Mouse (Mus musculus) limb, embryonic 10.5 days (tissue): Measurements from ENCODE around the gene Gadd45b. TPM values are rescaled to one million over a fixed set of nuclear protein-coding genes. Genes with fewer than 3 reads are reported as not detected.

ENCODE experiments used
- DNase-seq: peaks from one replicate; pipeline ENCODE4 v3.0.0-alpha.2; 2017; ENCODE audit warnings: low spot score
- H3K27ac ChIP-seq: fragments of 300-500 bp; sonication (generic); 2 replicates; pipeline ENCODE4 v1.5.1; 2016; ENCODE audit warnings: mild to moderate bottlenecking
- H3K27me3 ChIP-seq: fragments of 300-500 bp; sonication (generic); 2 replicates; pipeline ENCODE4 v1.6.1; 2016; ENCODE audit warnings: low read depth, mild to moderate bottlenecking; ENCODE audit not compliant: poor library complexity, severe bottlenecking
- H3K36me3 ChIP-seq: fragments of 300-500 bp; sonication (generic); 2 replicates; pipeline ENCODE4 v1.6.1; 2016; ENCODE audit warnings: mild to moderate bottlenecking, moderate library complexity
- H3K4me1 ChIP-seq: fragments of 300-500 bp; sonication (generic); 2 replicates; pipeline ENCODE4 v1.6.1; 2016
- H3K4me3 ChIP-seq: fragments of 300-500 bp; sonication (generic); 2 replicates; pipeline ENCODE4 v1.5.1; 2016; ENCODE audit warnings: mild to moderate bottlenecking, moderate library complexity
- H3K9me3 ChIP-seq: fragments of 300-500 bp; sonication (generic); replicated peaks from 2 replicates; pipeline ENCODE4 v1.6.1; 2016; ENCODE audit warnings: mild to moderate bottlenecking
- WGBS: fragments of 180-500 bp; shearing (Covaris S2); methylation state at CpG from one replicate; pipeline ENCODE4 v1.1.7; 2016; 5-methylcytosine and 5-hydroxymethylcytosine counted together
- polyA plus RNA-seq: library from polyadenylated mRNA; unstranded; fragments of >200 nt; fragmentation: Nextera tagmentation; extraction: Ambion mirVana; gene quantifications from 2 replicates; pipeline ENCODE4 v1.2.1, GENCODE M21; 2016

The Gadd45b gene
- polyA plus RNA-seq, 1 experiment from 2014 or later, result 9.8 TPM

DNA sequence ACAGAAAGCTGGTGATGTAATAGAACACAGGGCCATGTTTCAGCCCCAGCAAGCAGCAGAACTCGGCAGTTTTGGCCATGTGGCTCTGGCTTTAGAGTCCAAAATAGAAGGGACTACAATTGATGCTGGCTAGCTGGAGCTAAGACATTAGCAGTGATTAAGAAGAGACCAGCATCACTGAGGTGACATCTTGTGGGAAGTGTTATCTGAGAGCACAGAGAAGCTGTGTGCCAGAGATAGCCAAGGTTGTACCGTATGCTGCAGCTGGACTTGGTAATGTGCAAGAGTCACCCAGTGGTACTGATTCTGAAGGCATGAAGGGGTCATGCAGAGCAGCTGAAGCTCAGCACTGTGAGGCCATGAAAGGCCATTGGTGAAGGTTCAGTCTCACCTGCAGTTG lies 14.6 kb upstream of the Gadd45b start:
- Histone ChIP-seq H3K27ac (no peak overlapping the region), H3K36me3 (peaks cover 62% of the 10 kb centered on the region), H3K4me1 (peaks cover 31% of the 10 kb centered on the region), H3K4me3 (no peak overlapping the region), H3K9me3 (no peaks in the 10 kb centered on the region), H3K27me3 (peaks cover 5% of the 10 kb centered on the region; the same call in 1 of the 2 replicates)
- no peak for DNase-seq
- 91% methylated on average over 2 of the region's 2 CpGs for WGBS

DNA sequence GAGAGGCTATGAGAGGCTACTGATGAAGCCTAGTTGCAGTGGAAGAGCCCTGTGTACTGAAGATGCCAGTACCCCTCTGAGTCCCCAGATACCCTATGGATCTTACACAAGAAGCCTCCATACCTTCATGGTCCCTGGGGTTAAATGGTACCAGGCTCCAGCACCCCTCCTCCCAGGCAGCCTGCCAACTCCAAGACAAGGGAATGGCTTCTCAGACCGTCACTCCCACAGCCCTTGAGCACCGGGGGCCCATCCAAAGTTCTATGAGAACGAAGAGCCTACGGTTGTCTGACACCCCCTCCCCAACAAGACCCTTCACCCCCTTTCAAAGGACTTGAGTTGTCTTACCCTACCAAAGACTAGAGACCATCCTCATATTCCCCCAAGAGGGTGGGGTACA lies 14.1 kb upstream of the Gadd45b start:
- Histone ChIP-seq H3K4me1 (peaks cover 31% of the 10 kb centered on the region), H3K36me3 (peaks cover 57% of the 10 kb centered on the region), H3K27me3 (peaks cover 5% of the 10 kb centered on the region; the same call in 1 of the 2 replicates), H3K27ac (no peak overlapping the region), H3K9me3 (no peaks in the 10 kb centered on the region), H3K4me3 (0 out of 2 replicates have a peak overlapping the region, but pooled peaks have one; percentile 75)
- over 99% methylated on average over 4 of the region's 4 CpGs for WGBS
- no peak for DNase-seq

DNA sequence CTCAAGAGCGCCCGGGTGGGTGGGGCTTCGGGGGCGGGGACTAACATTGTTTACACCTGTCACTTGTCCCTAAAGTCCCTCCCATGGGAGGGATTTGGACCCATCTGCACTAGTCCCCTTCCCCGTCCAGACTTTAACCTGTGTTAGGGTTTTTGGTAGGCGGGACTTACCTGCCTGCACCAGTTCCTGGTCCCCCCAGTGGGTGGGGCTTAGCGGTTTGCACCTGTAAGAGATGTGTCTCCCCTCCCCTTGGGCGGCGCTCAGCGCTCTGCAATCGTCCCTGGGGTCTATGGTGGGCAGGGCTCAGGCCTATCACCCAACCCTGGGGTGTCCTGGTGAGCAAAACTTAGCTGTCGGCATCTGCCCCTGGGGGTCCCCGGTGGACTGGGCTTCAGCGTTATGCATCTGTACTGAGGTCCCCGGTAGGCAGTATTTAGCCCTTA lies 12.5 kb upstream of the Gadd45b start:
- peak; percentile 51 for DNase-seq
- Histone ChIP-seq H3K27ac (peak overlapping the region; percentile 86), H3K4me3 (peak overlapping the region; percentile 75), H3K4me1 (peaks cover 41% of the 10 kb centered on the region), H3K9me3 (no peaks in the 10 kb centered on the region), H3K27me3 (peaks cover 5% of the 10 kb centered on the region), H3K36me3 (peaks cover 41% of the 10 kb centered on the region)
- 3% methylated on average over 15 of the region's 15 CpGs for WGBS

DNA sequence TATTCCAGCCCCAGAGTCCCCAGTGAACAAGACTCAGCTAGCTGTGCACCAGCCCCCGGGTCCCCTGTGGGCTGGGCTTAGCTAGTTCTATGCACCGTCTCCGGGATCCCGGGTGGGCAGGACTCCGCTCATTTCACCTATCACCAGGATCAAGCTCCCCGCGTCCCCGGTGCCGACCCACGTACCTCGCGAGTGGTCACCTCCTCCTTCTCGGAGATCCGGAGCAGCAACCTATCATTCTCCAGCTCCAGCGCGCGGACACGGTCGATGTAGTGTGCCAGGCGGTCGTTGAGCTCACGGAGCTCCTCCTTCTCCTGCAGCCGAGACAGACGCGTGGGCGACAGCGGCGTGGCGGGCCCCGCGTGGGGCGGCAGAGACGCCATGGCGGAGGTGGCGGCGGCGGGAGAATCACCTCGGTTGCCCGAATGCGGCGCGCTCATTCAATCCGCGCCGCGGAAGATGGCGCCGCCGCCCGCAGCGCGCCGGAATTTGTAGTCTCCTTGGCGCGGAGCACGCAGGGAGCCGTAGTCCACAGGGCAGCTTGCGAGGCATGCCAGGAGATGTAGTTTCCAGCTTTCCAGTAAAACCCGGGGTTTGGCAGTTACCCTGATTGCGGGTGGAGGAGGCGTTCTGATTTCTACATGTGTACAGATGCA lies 12.0 kb upstream of the Gadd45b start, which contains the start of gene Lmnb2:
Gene Lmnb2, minus strand, starts transcription at position 467 of the 656 bp plus-strand sequence.
- H3K4me3 ChIP-seq, result peak within 1 kb of the TSS; percentile 75
- H3K27me3 ChIP-seq, result peaks cover 9% of the 10 kb centered on the region
- H3K36me3 ChIP-seq, result peaks cover 36% of the 10 kb centered on the region
- H3K27ac ChIP-seq, result peak within 1 kb of the TSS; percentile 86
- peak; percentile 79 for DNase-seq
- peaks cover 42% of the 10 kb centered on the region for H3K4me1 ChIP-seq
- under 1% methylated on average over 61 of the region's 61 CpGs for WGBS
- H3K9me3 ChIP-seq, result no peaks in the 10 kb centered on the region

DNA sequence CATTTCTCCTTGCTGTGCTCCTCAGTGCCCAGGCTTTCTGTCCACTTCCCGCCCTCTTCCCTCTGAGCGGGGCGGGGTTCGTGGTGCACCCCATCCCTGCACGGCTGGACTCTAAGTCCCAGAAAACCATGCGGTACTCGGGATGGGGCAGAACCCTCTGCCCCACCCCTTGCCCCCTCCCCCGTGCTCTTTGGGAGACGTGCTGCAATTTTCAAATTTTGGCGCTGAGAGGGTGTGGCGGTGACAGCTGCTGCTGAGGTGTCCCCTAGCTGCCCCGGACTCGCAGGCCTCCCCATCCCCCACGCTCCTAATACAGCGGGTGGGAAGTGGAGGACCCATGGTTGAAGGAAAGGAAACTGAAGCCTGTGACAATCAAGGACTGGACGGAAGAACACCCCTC lies 8.0 kb upstream of the Gadd45b start:
- peaks cover 30% of the 10 kb centered on the region for H3K4me1 ChIP-seq
- peak overlapping the region; percentile 44 for H3K4me3 ChIP-seq
- peak overlapping the region; percentile 73 for H3K27ac ChIP-seq
- DNase-seq, result no peak
- H3K36me3 ChIP-seq, result no peaks in the 10 kb centered on the region
- 3% methylated on average over 16 of the region's 16 CpGs for WGBS
- no peaks in the 10 kb centered on the region for H3K9me3 ChIP-seq
- H3K27me3 ChIP-seq, result peaks cover 14% of the 10 kb centered on the region

DNA sequence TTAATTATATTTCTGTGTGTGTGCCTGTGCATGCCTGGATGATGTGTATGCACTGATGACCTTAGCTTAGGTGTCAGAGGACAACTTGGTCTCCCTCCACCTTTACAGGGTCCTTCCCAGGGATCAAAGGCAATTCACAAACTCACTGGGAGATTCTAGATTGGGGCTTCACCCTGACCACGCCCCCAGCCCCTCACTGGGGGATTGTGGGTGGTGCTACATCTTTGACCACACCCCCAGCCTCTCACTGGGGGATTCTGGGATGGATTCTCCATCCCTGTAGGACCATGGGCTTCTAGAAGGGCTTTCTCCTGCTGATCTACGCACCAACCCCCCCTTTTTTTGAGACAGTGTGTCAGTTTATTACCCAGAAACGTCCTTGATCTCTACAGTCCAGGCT lies 4.4 kb upstream of the Gadd45b start:
- no peaks in the 10 kb centered on the region for H3K36me3 ChIP-seq
- H3K9me3 ChIP-seq, result no peaks in the 10 kb centered on the region
- H3K27ac ChIP-seq, result no peak overlapping the region
- H3K4me3 ChIP-seq, result no peak overlapping the region
- DNase-seq, result no peak
- WGBS, result 53% methylated on average over 3 of the region's 3 CpGs
- H3K27me3 ChIP-seq, result peaks cover 14% of the 10 kb centered on the region
- peaks cover 37% of the 10 kb centered on the region for H3K4me1 ChIP-seq

DNA sequence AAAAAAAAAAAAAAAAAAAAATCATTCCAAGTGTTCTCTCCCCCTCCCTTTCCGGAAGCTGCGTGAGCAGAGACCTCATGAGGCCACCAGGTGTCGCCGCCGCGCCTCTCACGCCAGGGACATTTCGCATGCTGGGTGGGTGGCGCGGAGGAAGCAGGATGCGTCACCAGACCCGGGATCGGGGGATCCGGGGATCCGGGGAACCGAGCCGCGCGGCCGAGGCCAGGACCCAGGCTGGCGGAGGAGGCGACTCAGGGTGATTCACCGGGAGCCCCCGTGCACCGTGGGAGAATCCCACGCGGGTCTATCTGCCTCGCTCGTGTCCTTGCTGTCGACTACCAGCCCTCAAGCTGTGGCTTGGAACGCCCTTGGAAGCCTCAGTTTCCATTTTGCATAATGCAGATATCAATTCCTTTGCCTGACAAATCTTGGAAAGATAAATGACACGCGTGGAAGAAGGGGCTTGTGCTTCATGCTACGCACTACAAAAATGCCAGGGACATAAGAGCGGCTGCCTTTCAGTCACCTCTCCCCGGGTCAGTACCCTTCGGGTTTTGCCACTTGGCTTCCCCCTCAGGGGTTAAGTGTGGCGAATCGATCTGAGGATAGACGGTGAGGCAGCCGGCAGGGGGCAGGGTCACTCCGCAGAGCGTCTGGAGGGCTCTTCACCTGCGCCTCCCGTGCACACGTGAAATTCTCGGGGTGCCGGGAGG lies 1.1 kb upstream of the Gadd45b start:
- Histone ChIP-seq H3K9me3 (no peaks in the 10 kb centered on the region), H3K36me3 (no peaks in the 10 kb centered on the region), H3K27ac (peak overlapping the region; percentile 84), H3K4me1 (peaks cover 59% of the 10 kb centered on the region), H3K27me3 (peaks cover 38% of the 10 kb centered on the region), H3K4me3 (peak overlapping the region; percentile 62)
- under 1% methylated on average over 48 of the region's 48 CpGs for WGBS
- DNase-seq, result peak; percentile 93

DNA sequence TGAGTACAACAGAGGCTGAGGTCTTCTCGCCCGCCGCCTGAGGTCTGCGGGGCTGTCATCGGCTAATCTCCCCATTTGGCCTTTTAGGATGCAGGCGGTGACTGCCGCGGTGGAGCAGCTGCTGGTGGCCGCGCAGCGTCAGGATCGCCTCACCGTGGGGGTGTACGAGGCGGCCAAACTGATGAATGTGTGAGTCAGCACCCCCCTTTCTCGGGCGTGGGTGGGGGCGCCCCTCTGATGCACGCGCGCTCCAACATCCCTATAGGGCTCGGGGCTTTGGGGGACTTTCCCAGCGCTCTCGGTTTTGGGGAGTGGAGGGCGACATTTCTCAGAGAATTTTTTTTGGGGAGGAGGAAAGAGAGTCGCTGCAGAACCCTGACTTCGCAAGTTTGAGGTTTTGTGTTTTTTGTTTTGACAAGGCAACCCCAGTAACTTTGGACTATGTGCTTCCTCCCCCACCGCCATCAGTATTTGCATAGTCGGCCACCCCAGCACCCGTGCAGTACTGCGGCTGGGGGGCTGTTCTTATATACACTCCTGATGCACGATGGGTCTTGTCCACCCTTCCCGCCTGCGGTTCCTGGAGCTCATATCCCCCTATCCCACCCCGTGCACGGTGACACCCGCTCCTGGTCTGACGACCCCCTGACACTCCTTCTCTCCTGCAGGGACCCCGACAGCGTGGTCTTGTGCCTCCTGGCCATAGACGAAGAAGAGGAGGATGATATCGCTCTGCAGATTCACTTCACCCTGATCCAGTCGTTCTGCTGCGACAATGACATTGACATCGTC lies 684 bp downstream of the Gadd45b start:
- Histone ChIP-seq H3K4me1 (peaks cover 75% of the 10 kb centered on the region), H3K27ac (peak overlapping the region; percentile 61; the same call in 1 of the 2 replicates), H3K4me3 (peak overlapping the region; percentile 62), H3K36me3 (no peaks in the 10 kb centered on the region), H3K9me3 (no peaks in the 10 kb centered on the region), H3K27me3 (peaks cover 55% of the 10 kb centered on the region)
- DNase-seq, result peak; percentile 59
- WGBS, result under 1% methylated on average over 45 of the region's 45 CpGs

DNA sequence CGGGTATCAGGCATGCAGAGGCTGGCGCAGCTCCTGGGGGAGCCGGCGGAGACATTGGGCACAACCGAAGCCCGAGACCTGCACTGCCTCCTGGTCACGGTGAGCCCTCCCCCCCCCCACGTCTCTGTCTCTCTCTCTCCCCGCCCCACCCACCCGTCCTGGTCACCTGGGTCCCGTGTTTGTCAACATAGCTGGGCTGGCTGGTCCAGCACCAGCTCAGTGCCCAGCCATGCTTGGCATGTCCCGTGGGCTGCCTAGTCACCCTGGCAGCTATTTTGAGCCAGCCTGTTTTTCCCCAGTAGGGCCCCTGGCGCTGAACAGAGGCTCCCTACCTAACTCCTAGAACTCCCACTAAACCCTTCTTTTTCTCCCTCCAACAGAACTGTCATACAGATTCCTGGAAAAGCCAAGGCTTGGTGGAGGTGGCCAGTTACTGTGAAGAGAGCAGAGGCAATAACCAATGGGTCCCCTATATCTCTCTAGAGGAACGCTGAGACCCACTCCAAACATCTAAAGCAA lies 1.3 kb downstream of the Gadd45b start:
- no peak for DNase-seq
- H3K27me3 ChIP-seq, result peaks cover 62% of the 10 kb centered on the region
- H3K9me3 ChIP-seq, result no peaks in the 10 kb centered on the region
- 4% methylated on average over 14 of the region's 14 CpGs for WGBS
- peaks cover 81% of the 10 kb centered on the region for H3K4me1 ChIP-seq
- peak overlapping the region; percentile 62 for H3K4me3 ChIP-seq
- H3K36me3 ChIP-seq, result no peaks in the 10 kb centered on the region
- no peak overlapping the region for H3K27ac ChIP-seq

DNA sequence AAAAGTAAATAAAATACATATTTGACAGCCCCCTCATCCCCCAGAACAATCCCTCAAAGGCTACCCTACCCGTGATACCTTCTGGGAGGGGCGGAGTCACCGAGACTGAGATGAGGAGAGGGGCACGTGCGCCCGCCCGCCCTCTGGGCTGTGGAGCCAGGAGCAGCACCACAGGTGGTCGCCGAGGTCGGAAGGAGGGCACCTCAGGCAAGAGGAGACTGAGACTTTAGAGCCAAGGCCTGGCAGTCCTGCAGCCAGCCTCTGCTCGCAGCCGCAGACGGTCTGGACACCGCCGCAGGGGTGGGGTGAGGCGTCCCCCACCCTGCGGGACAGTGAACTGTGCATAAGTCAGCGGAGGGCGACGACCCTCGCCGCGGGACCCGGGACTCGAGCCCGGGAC lies 1.8 kb downstream of the Gadd45b start:
- WGBS, result under 1% methylated on average over 26 of the region's 26 CpGs
- peaks cover 83% of the 10 kb centered on the region for H3K4me1 ChIP-seq
- H3K4me3 ChIP-seq, result peak overlapping the region; percentile 62
- peaks cover 67% of the 10 kb centered on the region for H3K27me3 ChIP-seq
- H3K9me3 ChIP-seq, result no peaks in the 10 kb centered on the region
- no peaks in the 10 kb centered on the region for H3K36me3 ChIP-seq
- no peak overlapping the region for H3K27ac ChIP-seq
- peak; percentile 50 for DNase-seq

DNA sequence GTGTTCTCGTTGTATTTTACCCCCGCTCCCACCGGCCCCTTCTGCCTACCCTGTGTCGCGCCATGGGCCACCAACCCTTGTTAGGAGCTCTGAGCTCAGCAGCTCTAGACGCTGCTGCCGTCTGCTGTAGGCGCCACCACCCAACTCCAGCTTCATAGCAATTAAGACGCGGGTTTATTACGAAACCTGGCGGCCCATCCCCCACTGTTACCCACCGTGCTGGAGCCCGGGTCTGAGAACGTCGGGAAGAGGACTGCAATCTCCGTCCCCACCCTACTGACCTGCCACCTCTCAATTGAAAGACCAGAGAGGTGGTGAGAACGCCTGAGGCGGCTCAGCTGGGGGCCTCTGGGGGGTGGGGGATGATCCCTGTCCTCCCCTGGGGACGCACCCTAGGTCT lies 2.3 kb downstream of the Gadd45b start:
- Histone ChIP-seq H3K9me3 (no peaks in the 10 kb centered on the region), H3K27ac (peak overlapping the region; percentile 62; the same call in 1 of the 2 replicates), H3K36me3 (no peaks in the 10 kb centered on the region), H3K27me3 (peaks cover 72% of the 10 kb centered on the region), H3K4me3 (peak overlapping the region; percentile 62), H3K4me1 (peaks cover 83% of the 10 kb centered on the region)
- DNase-seq, result peak; percentile 59
- WGBS, result 1% methylated on average over 20 of the region's 20 CpGs

DNA sequence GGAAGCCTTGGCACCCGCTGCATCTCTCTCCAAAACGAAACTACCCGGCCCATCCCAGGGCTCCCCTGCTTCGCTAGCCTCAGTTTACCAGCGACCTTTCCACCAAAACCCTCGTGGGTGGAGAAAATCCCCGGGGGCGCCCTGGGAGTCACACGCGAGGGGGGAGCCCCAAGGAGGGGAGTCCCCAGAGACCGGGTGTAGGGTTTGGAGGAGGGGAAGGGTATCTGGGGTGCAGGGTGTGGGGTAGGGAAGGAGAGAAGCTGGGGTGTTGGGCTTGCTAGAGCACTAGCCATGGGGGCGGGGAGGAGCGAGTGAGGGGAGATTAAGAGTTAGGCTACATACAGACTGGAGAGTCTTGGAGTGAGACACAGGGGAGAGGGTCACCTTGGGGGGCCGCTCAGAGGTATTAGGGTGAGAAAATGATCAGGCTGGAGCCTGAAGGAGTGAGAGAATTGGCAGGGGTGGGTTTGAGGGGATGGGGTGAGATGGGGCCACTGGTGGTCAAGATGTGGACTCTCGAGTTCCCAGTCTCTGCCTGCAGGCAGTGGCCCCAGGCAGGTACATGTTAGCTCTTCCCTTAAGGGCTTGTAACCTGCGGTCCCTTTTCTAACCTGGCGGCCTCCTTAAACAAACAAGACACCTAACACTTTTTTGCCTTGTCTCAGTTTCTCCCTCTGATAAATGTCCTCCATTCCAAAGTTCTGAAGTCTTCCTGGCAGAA lies 3.0 kb downstream of the Gadd45b start:
- H3K36me3 ChIP-seq, result no peaks in the 10 kb centered on the region
- H3K9me3 ChIP-seq, result no peaks in the 10 kb centered on the region
- H3K27me3 ChIP-seq, result peaks cover 78% of the 10 kb centered on the region
- H3K27ac ChIP-seq, result peak overlapping the region; percentile 62
- WGBS, result 2% methylated on average over 17 of the region's 17 CpGs
- H3K4me1 ChIP-seq, result peaks cover 88% of the 10 kb centered on the region
- H3K4me3 ChIP-seq, result peak overlapping the region; percentile 62
- DNase-seq, result peak; percentile 47
